Mouse (Mus musculus): ENCODE results near the gene Nhej1.

Nhej1 gene

GRCm38 (mm10) chr1:74926721-74927120 lies 198.3 kb downstream of the Nhej1 start:
- DNase-seq: peak; percentile 25

- DNase-seq: no peak
These were observed 200.5 kb downstream of the Nhej1 start for GRCm38 (mm10) chr1:74924464-74924863.

Data from cerebellum, adult 9-10 months (tissue).